Mouse (Mus musculus) embryonic fibroblast, embryonic 13.5 days (primary cell): ENCODE data around the gene Fcho2.

Experiments used
- CTCF ChIP-seq: IDR thresholded peaks from 2 replicates; pipeline ENCODE4 v1.5.1; 2011; ENCODE audit warnings: mild to moderate bottlenecking, control low read depth, low read length, moderate library complexity, borderline replicate concordance; ENCODE audit not compliant: insufficient read depth
- POLR2A ChIP-seq: IDR thresholded peaks from 2 replicates; pipeline ENCODE4 v1.6.1; 2011; ENCODE audit warnings: low read depth, mild to moderate bottlenecking, control low read depth, low read length, moderate library complexity

GRCm38 (mm10) chr13:98726494-98726893, 88.8 kb downstream of the Fcho2 start:
- TF ChIP-seq CTCF, result no peak
- no peak for TF ChIP-seq POLR2A
